Mouse (Mus musculus) spleen, adult 2 months (tissue): ENCODE measurements around the gene B4galt4.

Experiments
- CTCF ChIP-seq: fragments of 200-500 bp; IDR thresholded peaks from 2 replicates; pipeline ENCODE4 v1.5.1; 2011; ENCODE audit warnings: mild to moderate bottlenecking, inconsistent platforms; ENCODE audit not compliant: insufficient read depth, insufficient read length, insufficient replicate concordance; ENCODE audit errors: extremely low read depth
- POLR2A ChIP-seq: fragments of 200-500 bp; IDR thresholded peaks from 2 replicates; pipeline ENCODE4 v1.6.1; 2011; ENCODE audit warnings: low read depth, low read length, inconsistent platforms

GRCm38 (mm10) chr16:38711245-38711644 is 30.8 kb upstream of the B4galt4 start:
- TF ChIP-seq POLR2A (no peak), CTCF (no peak)
